In the genomic region with DNA sequence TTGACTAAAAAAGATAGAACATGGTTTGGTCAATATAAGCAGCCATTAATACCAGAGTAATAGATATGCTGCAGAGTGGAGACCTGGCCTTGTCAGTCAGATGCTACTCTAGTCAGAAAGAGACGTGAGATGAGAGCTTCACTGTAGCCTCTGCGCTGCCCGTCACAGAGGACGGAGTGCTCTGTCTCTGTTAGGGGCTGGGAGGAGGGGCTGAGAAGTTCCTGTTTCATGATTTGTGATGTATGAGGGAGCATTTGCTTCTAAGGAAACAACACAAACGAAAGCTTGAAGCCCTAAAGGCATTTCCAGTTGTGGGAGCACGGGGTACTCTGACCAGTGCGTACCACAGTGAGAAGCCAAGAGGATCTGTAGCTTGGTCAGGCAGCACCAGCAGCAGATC, we compare ENCODE assay signal across 27 mouse cellular contexts. TPM values are rescaled to one million over a fixed set of nuclear protein-coding genes. Genes with fewer than 3 reads are reported as not detected.
DNase-seq lines count a peak whose midpoint lies in the region; ATAC-seq lines count a peak whose summit lies in the region.
"Had no signal": no experiment of that assay in that cellular context is flagged by ENCODE, and none has a peak within 500 bp of the region (broad histone marks: within the 10 kb centered on the region; RNA-seq: fewer than 3 reads in every experiment).

No protein-coding gene starts in this region.

- no peaks in the 10 kb centered on the region for H3K27me3 ChIP-seq in heart, embryonic 11.5 days (ENCODE audit: control insufficient read depth, insufficient read depth, low read length)
- no peaks in the 10 kb centered on the region for H3K27me3 ChIP-seq in hindbrain, embryonic 16.5 days (replicated peaks; ENCODE audit: control insufficient read depth, insufficient read depth, low read length)
- H3K27me3 ChIP-seq: CH12.LX; embryonic facial prominence, embryonic 12.5 days; embryonic facial prominence, embryonic 15.5 days; heart, embryonic 13.5 days; hindbrain, embryonic 12.5 days; hindbrain, embryonic 15.5 days; intestine, embryonic 15.5 days; Patski had no signal

- H3K36me3 ChIP-seq in heart, embryonic 11.5 days (ENCODE audit: control insufficient read depth, insufficient read depth, low read length) = no peaks in the 10 kb centered on the region
- H3K36me3 ChIP-seq in hindbrain, embryonic 16.5 days (ENCODE audit: control insufficient read depth, insufficient read depth, low read length) = 0 out of 2 replicates have a peak, but pooled peaks cover 5% of the 10 kb centered on the region
- H3K36me3 ChIP-seq: embryonic facial prominence, embryonic 15.5 days; G1E had no signal

- no peaks in the 10 kb centered on the region for H3K9me3 ChIP-seq in heart, embryonic 11.5 days (replicated peaks; ENCODE audit: control insufficient read depth, low read length)
- H3K9me3 ChIP-seq in hindbrain, embryonic 16.5 days (ENCODE audit: control insufficient read depth, low read length) = no peaks in the 10 kb centered on the region
- H3K9me3 ChIP-seq: embryonic facial prominence, embryonic 12.5 days; embryonic facial prominence, embryonic 15.5 days; G1E; heart, embryonic 13.5 days; hindbrain, embryonic 12.5 days; hindbrain, embryonic 15.5 days; intestine, embryonic 15.5 days had no signal

- ATAC-seq in heart, embryonic 11.5 days (replicated peaks; ENCODE audit: insufficient number of reproducible peaks, low FRiP score, low TSS enrichment) = no peak
- peak; percentile 77 to 81 for ATAC-seq in hematopoietic stem cell, adult 5-6 weeks (replicated peaks in 1 of 2; ENCODE audit: insufficient read depth in 1 of 2, low FRiP score in 2 of 2, low TSS enrichment in 1 of 2, low read depth in 1 of 2, poor library complexity in 2 of 2, severe bottlenecking in 2 of 2)
- ATAC-seq in hindbrain, embryonic 16.5 days = no peak
- ATAC-seq: forebrain, embryonic 14.5 days; forebrain, postnatal 0 days; intestine, embryonic 15.5 days; Patski had no signal

- no peaks in the 10 kb centered on the region for H3K4me1 ChIP-seq in heart, embryonic 11.5 days (ENCODE audit: control insufficient read depth, insufficient read depth, low read length)
- no peaks in the 10 kb centered on the region for H3K4me1 ChIP-seq in hindbrain, embryonic 16.5 days (ENCODE audit: control insufficient read depth, insufficient read depth, low read depth, low read length)
- H3K4me1 ChIP-seq: embryonic facial prominence, embryonic 12.5 days; embryonic facial prominence, embryonic 15.5 days; hindbrain, embryonic 12.5 days; hindbrain, embryonic 15.5 days; intestine, embryonic 15.5 days had no signal

- H3K4me3 ChIP-seq in heart, embryonic 11.5 days (ENCODE audit: low read depth, low read length) = no peak overlapping the region
- no peak overlapping the region for H3K4me3 ChIP-seq in hindbrain, embryonic 16.5 days (ENCODE audit: low read length)
- H3K4me3 ChIP-seq: embryonic facial prominence, embryonic 12.5 days; embryonic facial prominence, embryonic 15.5 days; heart, embryonic 13.5 days; hindbrain, embryonic 12.5 days; hindbrain, embryonic 15.5 days; intestine, embryonic 15.5 days had no signal

- H3K9ac ChIP-seq in heart, embryonic 11.5 days (ENCODE audit: low read depth, low read length) = no peak overlapping the region
- no peak overlapping the region for H3K9ac ChIP-seq in hindbrain, embryonic 16.5 days (ENCODE audit: low read depth, low read length)
- H3K9ac ChIP-seq: embryonic facial prominence, embryonic 12.5 days; embryonic facial prominence, embryonic 15.5 days; forebrain, postnatal 0 days; heart, embryonic 13.5 days; hindbrain, embryonic 12.5 days; hindbrain, embryonic 15.5 days; intestine, embryonic 15.5 days had no signal

- WGBS in heart, embryonic 11.5 days (ENCODE audit: insufficient replicate concordance) = 74% methylated on average over 7 of the region's 7 CpGs
- WGBS in hindbrain, embryonic 16.5 days = 77% methylated on average over 7 of the region's 7 CpGs

- H3K4me2 ChIP-seq in heart, embryonic 11.5 days = no peak overlapping the region
- H3K4me2 ChIP-seq in hindbrain, embryonic 16.5 days (ENCODE audit: low read length) = no peak overlapping the region
- H3K4me2 ChIP-seq: embryonic facial prominence, embryonic 12.5 days; embryonic facial prominence, embryonic 15.5 days; heart, embryonic 13.5 days; hindbrain, embryonic 12.5 days; hindbrain, embryonic 15.5 days; intestine, embryonic 15.5 days had no signal

- peak; percentile 43 for DNase-seq in heart, adult 11 months
- DNase-seq in A20 (ENCODE audit: low read depth, low spot score) = peak; percentile 51
- no peak for DNase-seq in gastrocnemius, adult 8-10 months (ENCODE audit: low spot score in 2 of 2)
- DNase-seq: adrenal gland, postnatal 36 days; B cell, adult 2 months; cerebellum, adult 18-20 months; cerebellum, adult 9-10 months; cerebellum, postnatal 14 days; forebrain, postnatal 0 days; gastrocnemius, postnatal 10 days; gastrocnemius, postnatal 36 days; heart, adult 18-20 months; heart, postnatal 14 days; heart, postnatal 4 days had no signal

- H3K27ac ChIP-seq in heart, embryonic 11.5 days (ENCODE audit: low read depth, low read length) = no peak overlapping the region
- H3K27ac ChIP-seq in hindbrain, embryonic 16.5 days (ENCODE audit: low read depth, low read length) = no peak overlapping the region
- H3K27ac ChIP-seq: embryonic facial prominence, embryonic 12.5 days; embryonic facial prominence, embryonic 15.5 days; heart, embryonic 13.5 days; hindbrain, embryonic 12.5 days; hindbrain, embryonic 15.5 days; intestine, embryonic 15.5 days had no signal

RNA-seq across cellular contexts. Expression of gene Tbc1d19, which starts 16.5 kb away (rescaled TPM):
- 31.0 and 31.6 TPM in 2 replicates for polyA plus RNA-seq in heart, embryonic 11.5 days (2014; fragmentation: Nextera tagmentation; extraction: Ambion mirVana)
- 16.3 and 42.4 TPM in 2 replicates for total RNA-seq in hematopoietic stem cell, adult 5-6 weeks (2017)
- polyA plus RNA-seq in hindbrain, embryonic 16.5 days (2015; fragmentation: Nextera tagmentation; extraction: Ambion mirVana) = 75.2 and 76.4 TPM in 2 replicates
- total RNA-seq in gastrocnemius, adult 8-10 months (2022) = 10 to 100 TPM; 17.4 to 28.3 (median 20.6) TPM

Comparison
In these comparisons a context has a peak if more than half of its experiments do, and no peak if none do; other contexts are left out.
1. DNase-seq: peak in heart, adult 11 months (single experiment) and A20 (single experiment); none in gastrocnemius, adult 8-10 months (0 of 2).
2. ATAC-seq: peak in hematopoietic stem cell, adult 5-6 weeks (2 of 2); none in heart, embryonic 11.5 days (single experiment) and hindbrain, embryonic 16.5 days (single experiment).